Comparison of ENCODE assay signal across 23 mouse cellular contexts in genomic region chr1:86176066-86176465, GRCm38 (mm10). TPM values are rescaled to one million over a fixed set of nuclear protein-coding genes. Genes with fewer than 3 reads are reported as not detected.
DNase-seq lines count a peak whose midpoint lies in the region; ATAC-seq and TF ChIP-seq lines count a peak whose summit lies in the region.
"Had no signal": no experiment of that assay in that cellular context is flagged by ENCODE, and none has a peak within 500 bp of the region (broad histone marks: within the 10 kb centered on the region; RNA-seq: fewer than 3 reads in every experiment).

No protein-coding gene starts in this region.

- H3K27ac ChIP-seq in layer of hippocampus, adult 2 months = peak overlapping the region; percentile 28; the same call in 1 of the 2 replicates
- H3K27ac ChIP-seq in liver, embryonic 14.5 days = no peak overlapping the region; the same call in 1 of the 2 replicates
- H3K27ac ChIP-seq in embryonic facial prominence, embryonic 10.5 days (replicated peaks) = no peak overlapping the region
- H3K27ac ChIP-seq in heart, adult 2 months = no peak overlapping the region
- no peak overlapping the region for H3K27ac ChIP-seq in forebrain, embryonic 10.5 days
- H3K27ac ChIP-seq: hindbrain, embryonic 15.5 days; limb, embryonic 15.5 days had no signal

- no peaks in the 10 kb centered on the region for H3K9me3 ChIP-seq in liver, embryonic 14.5 days (ENCODE audit: control insufficient read depth, low read length)
- H3K9me3 ChIP-seq in embryonic facial prominence, embryonic 10.5 days = no peaks in the 10 kb centered on the region
- no peaks in the 10 kb centered on the region for H3K9me3 ChIP-seq in forebrain, embryonic 10.5 days
- H3K9me3 ChIP-seq: hindbrain, embryonic 15.5 days; limb, embryonic 15.5 days had no signal

- H3K4me2 ChIP-seq in liver, embryonic 14.5 days (ENCODE audit: low read depth) = no peak overlapping the region
- H3K4me2 ChIP-seq: hindbrain, embryonic 15.5 days; limb, embryonic 15.5 days; midbrain, embryonic 11.5 days had no signal

- TF ChIP-seq CTCF in layer of hippocampus, adult 2 months (conservative IDR thresholded peaks at IDR 0.05) = no peak
- no peak for TF ChIP-seq CTCF in liver, embryonic 14.5 days (IDR thresholded peaks at IDR 0.05; ENCODE audit: low read depth)
- no peak for TF ChIP-seq CTCF in heart, adult 2 months (IDR thresholded peaks at IDR 0.05)

- peak; percentile 38 for ATAC-seq in liver, embryonic 14.5 days (ENCODE audit: insufficient read depth)
- ATAC-seq: forebrain, embryonic 14.5 days had no signal

- H3K4me1 ChIP-seq in liver, embryonic 14.5 days (replicated peaks; ENCODE audit: control insufficient read depth in 2 of 2, insufficient read depth in 2 of 2, low read length in 1 of 2) = no peaks in the 10 kb centered on the region
- H3K4me1 ChIP-seq in embryonic facial prominence, embryonic 10.5 days = no peaks in the 10 kb centered on the region
- no peaks in the 10 kb centered on the region for H3K4me1 ChIP-seq in heart, adult 2 months (ENCODE audit: control insufficient read depth, insufficient read depth, low read length)
- no peaks in the 10 kb centered on the region for H3K4me1 ChIP-seq in forebrain, embryonic 10.5 days
- H3K4me1 ChIP-seq: hindbrain, embryonic 15.5 days; limb, embryonic 15.5 days had no signal

- no peak overlapping the region for H3K9ac ChIP-seq in liver, embryonic 14.5 days (replicated peaks)
- no peak overlapping the region for H3K9ac ChIP-seq in heart, adult 2 months (ENCODE audit: low read depth, low read length)
- H3K9ac ChIP-seq: hindbrain, embryonic 15.5 days; limb, embryonic 15.5 days had no signal

- peaks cover 3% of the 10 kb centered on the region; the same call in 1 of the 2 replicates for H3K36me3 ChIP-seq in liver, embryonic 14.5 days (replicated peaks; ENCODE audit: control insufficient read depth, insufficient read depth, low read depth)
- H3K36me3 ChIP-seq in embryonic facial prominence, embryonic 10.5 days (replicated peaks) = peaks cover 76% of the 10 kb centered on the region
- no peaks in the 10 kb centered on the region for H3K36me3 ChIP-seq in heart, adult 2 months (ENCODE audit: control insufficient read depth, insufficient read depth, low read length)
- peaks cover 83% of the 10 kb centered on the region for H3K36me3 ChIP-seq in forebrain, embryonic 10.5 days (replicated peaks)

- no peaks in the 10 kb centered on the region for H3K79me2 ChIP-seq in heart, adult 2 months (replicated peaks; ENCODE audit: control insufficient read depth, insufficient read depth, low read length)

- H3K4me3 ChIP-seq in layer of hippocampus, adult 2 months = no peak overlapping the region
- H3K4me3 ChIP-seq in liver, embryonic 14.5 days (ENCODE audit: insufficient read depth in 1 of 2, low read depth in 2 of 2, low read length in 2 of 2) = no peak overlapping the region
- H3K4me3 ChIP-seq in embryonic facial prominence, embryonic 10.5 days = no peak overlapping the region
- no peak overlapping the region for H3K4me3 ChIP-seq in heart, adult 2 months
- no peak overlapping the region for H3K4me3 ChIP-seq in forebrain, embryonic 10.5 days
- H3K4me3 ChIP-seq: hindbrain, embryonic 15.5 days; limb, embryonic 15.5 days had no signal

- TF ChIP-seq POLR2A in heart, adult 2 months (IDR thresholded peaks at IDR 0.05; ENCODE audit: insufficient read depth, low read depth, low read length) = no peak

- no peak for TF ChIP-seq EP300 in liver, embryonic 14.5 days (IDR thresholded peaks at IDR 0.05; ENCODE audit: low read depth)
- TF ChIP-seq EP300 in heart, adult 2 months (IDR thresholded peaks at IDR 0.05; ENCODE audit: insufficient read depth, low read depth, low read length) = no peak

- H3K27me3 ChIP-seq in liver, embryonic 14.5 days (ENCODE audit: control insufficient read depth, insufficient read depth, low read length) = no peaks in the 10 kb centered on the region
- no peaks in the 10 kb centered on the region for H3K27me3 ChIP-seq in embryonic facial prominence, embryonic 10.5 days (replicated peaks; ENCODE audit: low read depth, poor library complexity, severe bottlenecking)
- H3K27me3 ChIP-seq in heart, adult 2 months (ENCODE audit: control insufficient read depth, insufficient read depth, low read length) = no peaks in the 10 kb centered on the region
- H3K27me3 ChIP-seq in forebrain, embryonic 10.5 days (ENCODE audit: poor library complexity, severe bottlenecking) = no peaks in the 10 kb centered on the region
- H3K27me3 ChIP-seq: CH12.LX; hindbrain, embryonic 15.5 days; limb, embryonic 15.5 days had no signal

- intact Hi-C loops in left cerebral cortex, postnatal 25 days (cut with DNase I) = no loop called here
- intact Hi-C loops in heart, adult 2 months (cut with DNase I) = no loop called here

- no peak for DNase-seq in layer of hippocampus, adult 2 months (ENCODE audit: low spot score in 2 of 2)
- no peak for DNase-seq in layer of hippocampus, postnatal 10 days (ENCODE audit: low spot score in 2 of 2)
- DNase-seq in kidney, postnatal 10 days = peak; percentile 40
- no peak for DNase-seq in liver, embryonic 14.5 days (ENCODE audit: low read depth in 3 of 3, low spot score in 3 of 3)
- DNase-seq in embryonic facial prominence, embryonic 10.5 days (ENCODE audit: low spot score) = no peak
- DNase-seq in left cerebral cortex, postnatal 25 days (ENCODE audit: low spot score in 2 of 2) = no peak
- DNase-seq in heart, adult 2 months = no peak
- DNase-seq in forebrain, embryonic 10.5 days (ENCODE audit: extremely low spot score, low spot score) = no peak
- DNase-seq: adrenal gland, postnatal 10 days; cerebellum, adult 9-10 months; embryo, embryonic 11 days; heart, adult 18-20 months; layer of hippocampus, adult 9-11 months; lung, postnatal 4 days; right cerebral cortex, adult 18-20 months had no signal

- WGBS in liver, embryonic 14.5 days (ENCODE audit: insufficient replicate concordance) = 65% methylated on average over 2 of the region's 2 CpGs
- WGBS in embryonic facial prominence, embryonic 10.5 days = 82% methylated on average over 2 of the region's 2 CpGs
- 93% methylated on average over 2 of the region's 2 CpGs for WGBS in heart, adult 2 months
- WGBS in forebrain, embryonic 10.5 days = 89% methylated on average over 2 of the region's 2 CpGs

RNA-seq across cellular contexts. Expression of gene Armc9, which starts 21.5 kb away (rescaled TPM):
- 10 to 100 TPM; 37.3 to 40.1 TPM for total RNA-seq in layer of hippocampus, adult 2 months (2021)
- 10 to 100 TPM; 38.8 to 40.3 TPM for total RNA-seq in layer of hippocampus, postnatal 10 days (2021)
- polyA plus RNA-seq in liver, embryonic 14.5 days (2012; rRNA removed) = 4.5 and 5.5 TPM in 2 replicates
- 8.4 and 9.9 TPM in 2 replicates for polyA plus RNA-seq in liver, embryonic 14.5 days (2014; fragmentation: Nextera tagmentation; extraction: Ambion mirVana)
- polyA plus RNA-seq in embryonic facial prominence, embryonic 10.5 days (2016; fragmentation: Nextera tagmentation; extraction: Ambion mirVana) = 35.8 and 37.6 TPM in 2 replicates
- total RNA-seq in left cerebral cortex, postnatal 25 days (2021) = 10 to 100 TPM; 39.1 to 45.9 TPM
- 1 to 10 TPM; 3.5 TPM for total RNA-seq in heart, adult 2 months (2021)
- 1.6 and 2.4 TPM in 2 replicates for polyA plus RNA-seq in heart, adult 2 months (2012; rRNA removed)
- polyA plus RNA-seq in forebrain, embryonic 10.5 days (2016; fragmentation: Nextera tagmentation; extraction: Ambion mirVana) = 38.4 and 38.7 TPM in 2 replicates

RNA-seq across cellular contexts. Expression of gene Gm21972, which starts 42.6 kb away (rescaled TPM):
- 1 to 10 TPM; 2.1 to 9.0 TPM for total RNA-seq in layer of hippocampus, adult 2 months (2021)
- 1 to 10 TPM in 1 of 2 experiments, under 1 TPM in 1; 0.91 to 6.3 TPM for total RNA-seq in layer of hippocampus, postnatal 10 days (2021)
- 0.43 and 1.2 TPM in 2 replicates for polyA plus RNA-seq in liver, embryonic 14.5 days (2012; rRNA removed)
- 0.15 TPM in 1 of 2 replicates, not detected in the other for polyA plus RNA-seq in liver, embryonic 14.5 days (2014; fragmentation: Nextera tagmentation; extraction: Ambion mirVana)
- 0.44 TPM in 1 of 2 replicates, not detected in the other for polyA plus RNA-seq in embryonic facial prominence, embryonic 10.5 days (2016; fragmentation: Nextera tagmentation; extraction: Ambion mirVana)
- total RNA-seq in left cerebral cortex, postnatal 25 days (2021) = 1 to 10 TPM; 2.8 to 5.4 TPM
- total RNA-seq in heart, adult 2 months (2021) = under 1 TPM in 1 of 2 experiments, not detected in 1; 0.57 TPM
- polyA plus RNA-seq in heart, adult 2 months (2012; rRNA removed) = not detected in 2 replicates
- polyA plus RNA-seq in forebrain, embryonic 10.5 days (2016; fragmentation: Nextera tagmentation; extraction: Ambion mirVana) = 0.20 TPM in 1 of 2 replicates, not detected in the other
- total RNA-seq: gastrocnemius, adult 8-10 months had no signal
- polyA plus RNA-seq: heart, postnatal 0 days; spleen, adult 2 months had no signal

Comparison
In these comparisons a context has a peak if more than half of its experiments do, and no peak if none do; other contexts are left out.
1. RNA of gene Armc9, which starts 21.5 kb away (total RNA-seq): 39.1 to 45.9 TPM in left cerebral cortex, postnatal 25 days, 38.8 to 40.3 TPM in layer of hippocampus, postnatal 10 days and 37.3 to 40.1 TPM in layer of hippocampus, adult 2 months; 3.5 TPM in heart, adult 2 months; every median in the first group is over 4 times any median in the second.